Mouse (Mus musculus): Measurements from ENCODE around the gene Tle3. TPM values are rescaled to one million over a fixed set of nuclear protein-coding genes. Genes with fewer than 3 reads are reported as not detected.

The Tle3 gene
- polyA plus RNA-seq, 1 experiment from 2014 or later, result 3.2 TPM

- Histone ChIP-seq H3K4me2 (ENCODE audit: low read depth, low read length) (no peak overlapping the region), H3K4me1 (ENCODE audit: insufficient read depth) (no peaks in the 10 kb centered on the region), H3K27me3 (ENCODE audit: insufficient read depth, low read length) (no peaks in the 10 kb centered on the region), H3K36me3 (replicated peaks; ENCODE audit: insufficient read depth, low read length) (peaks cover 63% of the 10 kb centered on the region), H3K9ac (replicated peaks) (no peak overlapping the region), H3K27ac (ENCODE audit: low read depth) (no peak overlapping the region), H3K9me3 (ENCODE audit: low read length) (no peaks in the 10 kb centered on the region), H3K4me3 (ENCODE audit: low read depth, low read length) (no peak overlapping the region)
- TF ChIP-seq EP300 (IDR thresholded peaks at IDR 0.05; ENCODE audit: low read depth) (no peak), CTCF (IDR thresholded peaks at IDR 0.05; ENCODE audit: low read depth) (no peak)
- WGBS (ENCODE audit: insufficient replicate concordance), result 76% methylated on average over 19 of the region's 19 CpGs
- DNase-seq (no peak), ATAC-seq (no peak)
Observed at GRCm38 (mm10) chr9:61404998-61405621, 32.9 kb downstream of the Tle3 start.

- DNase-seq, result no peak
- Histone ChIP-seq H3K4me1 (ENCODE audit: insufficient read depth) (no peaks in the 10 kb centered on the region), H3K4me3 (ENCODE audit: low read depth, low read length) (no peak overlapping the region), H3K27ac (ENCODE audit: low read depth) (no peak overlapping the region), H3K4me2 (ENCODE audit: low read depth, low read length) (no peak overlapping the region), H3K27me3 (ENCODE audit: insufficient read depth, low read length) (no peaks in the 10 kb centered on the region), H3K9me3 (ENCODE audit: low read length) (no peaks in the 10 kb centered on the region), H3K36me3 (replicated peaks; ENCODE audit: insufficient read depth, low read length) (peaks cover 73% of the 10 kb centered on the region), H3K9ac (replicated peaks) (no peak overlapping the region)
- WGBS (ENCODE audit: insufficient replicate concordance), result 89% methylated on average over 1 of the region's 1 CpGs
- TF ChIP-seq EP300 (IDR thresholded peaks at IDR 0.05; ENCODE audit: low read depth) (no peak), CTCF (IDR thresholded peaks at IDR 0.05; ENCODE audit: low read depth) (no peak)
- ATAC-seq, result no peak
Observed at GRCm38 (mm10) chr9:61406343-61406742, 34.2 kb downstream of the Tle3 start.

- H3K36me3 ChIP-seq (replicated peaks; ENCODE audit: insufficient read depth, low read length), result peaks cover 85% of the 10 kb centered on the region
- TF ChIP-seq CTCF (IDR thresholded peaks at IDR 0.05; ENCODE audit: low read depth), result no peak
- no peak for TF ChIP-seq EP300 (IDR thresholded peaks at IDR 0.05; ENCODE audit: low read depth)
Observed at GRCm38 (mm10) chr9:61409046-61409445, 36.9 kb downstream of the Tle3 start.

GRCm38 (mm10) chr9:61413665-61414456 lies 41.7 kb downstream of the Tle3 start:
- Histone ChIP-seq H3K4me2 (ENCODE audit: low read depth, low read length) (no peak overlapping the region), H3K4me3 (ENCODE audit: low read depth, low read length) (no peak overlapping the region), H3K27me3 (ENCODE audit: insufficient read depth, low read length) (no peaks in the 10 kb centered on the region), H3K27ac (ENCODE audit: low read depth) (no peak overlapping the region), H3K4me1 (ENCODE audit: insufficient read depth) (no peaks in the 10 kb centered on the region), H3K9me3 (ENCODE audit: low read length) (no peaks in the 10 kb centered on the region), H3K36me3 (replicated peaks; ENCODE audit: insufficient read depth, low read length) (peaks cover 78% of the 10 kb centered on the region), H3K9ac (replicated peaks) (no peak overlapping the region)
- DNase-seq, result no peak
- no peak for ATAC-seq
- WGBS (ENCODE audit: insufficient replicate concordance), result 86% methylated on average over 14 of the region's 14 CpGs
- no peak for TF ChIP-seq CTCF (IDR thresholded peaks at IDR 0.05; ENCODE audit: low read depth)

More at GRCm38 (mm10) chr9:61409046-61409445, 36.9 kb downstream of the Tle3 start:
- no peak for DNase-seq
- Histone ChIP-seq H3K4me2 (ENCODE audit: low read depth, low read length) (no peak overlapping the region), H3K27me3 (ENCODE audit: insufficient read depth, low read length) (no peaks in the 10 kb centered on the region), H3K4me1 (ENCODE audit: insufficient read depth) (no peaks in the 10 kb centered on the region), H3K9me3 (ENCODE audit: low read length) (no peaks in the 10 kb centered on the region), H3K27ac (ENCODE audit: low read depth) (no peak overlapping the region), H3K9ac (replicated peaks) (no peak overlapping the region), H3K4me3 (ENCODE audit: low read depth, low read length) (no peak overlapping the region)
- 91% methylated on average over 8 of the region's 8 CpGs for WGBS (ENCODE audit: insufficient replicate concordance)
- ATAC-seq, result no peak

- Histone ChIP-seq H3K9ac (replicated peaks) (no peak overlapping the region), H3K4me1 (ENCODE audit: insufficient read depth) (no peaks in the 10 kb centered on the region), H3K27me3 (ENCODE audit: insufficient read depth, low read length) (no peaks in the 10 kb centered on the region), H3K27ac (ENCODE audit: low read depth) (no peak overlapping the region), H3K4me3 (ENCODE audit: low read depth, low read length) (no peak overlapping the region), H3K36me3 (replicated peaks; ENCODE audit: insufficient read depth, low read length) (peaks cover 58% of the 10 kb centered on the region), H3K9me3 (ENCODE audit: low read length) (no peaks in the 10 kb centered on the region), H3K4me2 (ENCODE audit: low read depth, low read length) (no peak overlapping the region)
- ATAC-seq, result no peak
- 69% methylated on average over 9 of the region's 9 CpGs for WGBS (ENCODE audit: insufficient replicate concordance)
- DNase-seq, result no peak
- TF ChIP-seq CTCF (IDR thresholded peaks at IDR 0.05; ENCODE audit: low read depth), result no peak
- no peak for TF ChIP-seq EP300 (IDR thresholded peaks at IDR 0.05; ENCODE audit: low read depth)
Observed at GRCm38 (mm10) chr9:61416571-61416970, 44.4 kb downstream of the Tle3 start.

- TF ChIP-seq CTCF (IDR thresholded peaks at IDR 0.05; ENCODE audit: low read depth) (no peak), EP300 (IDR thresholded peaks at IDR 0.05; ENCODE audit: low read depth) (no peak)
- Histone ChIP-seq H3K27ac (ENCODE audit: low read depth) (no peak overlapping the region), H3K4me3 (ENCODE audit: low read depth, low read length) (no peak overlapping the region), H3K9me3 (ENCODE audit: low read length) (no peaks in the 10 kb centered on the region), H3K27me3 (ENCODE audit: insufficient read depth, low read length) (no peaks in the 10 kb centered on the region), H3K9ac (replicated peaks) (no peak overlapping the region), H3K4me2 (ENCODE audit: low read depth, low read length) (no peak overlapping the region), H3K4me1 (ENCODE audit: insufficient read depth) (peaks cover 3% of the 10 kb centered on the region; the same call in 1 of the 2 replicates), H3K36me3 (replicated peaks; ENCODE audit: insufficient read depth, low read length) (peaks cover 11% of the 10 kb centered on the region)
- no peak for ATAC-seq
- 66% methylated on average over 3 of the region's 3 CpGs for WGBS (ENCODE audit: insufficient replicate concordance)
- DNase-seq, result no peak
Observed at GRCm38 (mm10) chr9:61421626-61422025, 49.5 kb downstream of the Tle3 start.

Measured in liver, postnatal 0 days (tissue).